Mouse (Mus musculus) ES-Bruce4 (cell line): Measurements from ENCODE around the gene Hspa1b. TPM values are rescaled to one million over a fixed set of nuclear protein-coding genes. Genes with fewer than 3 reads are reported as not detected.
"Not testable (repeated sequence)": the region's sequence is repeated elsewhere in the genome, so short reads cannot be mapped to it uniquely, and the experiment has no call there.

Experiments used
- H3K27ac ChIP-seq: 2 replicates; pipeline ENCODE4 v1.5.1; 2012; ENCODE audit warnings: low read length, inconsistent platforms; ENCODE audit not compliant: insufficient read depth
- H3K27me3 ChIP-seq: 2 replicates; pipeline ENCODE4 v1.6.1; 2012; ENCODE audit warnings: mild to moderate bottlenecking, low read length, inconsistent platforms; ENCODE audit not compliant: control insufficient read depth, poor library complexity, insufficient read depth, severe bottlenecking
- H3K36me3 ChIP-seq: 2 replicates; pipeline ENCODE4 v1.6.1; 2012; ENCODE audit warnings: inconsistent platforms, mild to moderate bottlenecking, low read length, moderate library complexity; ENCODE audit not compliant: control insufficient read depth, poor library complexity, insufficient read depth, severe bottlenecking
- H3K4me1 ChIP-seq: one replicate; pipeline ENCODE4 v1.8.1; 2011; ENCODE audit warnings: low read length; ENCODE audit not compliant: control insufficient read depth, insufficient read depth
- H3K4me3 ChIP-seq: 2 replicates; pipeline ENCODE4 v1.5.1; 2011; ENCODE audit warnings: low read depth, mild to moderate bottlenecking, low read length
- H3K9ac ChIP-seq: 2 replicates; pipeline ENCODE4 v1.6.1; 2012; ENCODE audit warnings: low read depth, mild to moderate bottlenecking, inconsistent platforms; ENCODE audit not compliant: poor library complexity, severe bottlenecking
- H3K9me3 ChIP-seq: replicated peaks from 2 replicates; pipeline ENCODE4 v1.6.1; 2012; ENCODE audit warnings: mild to moderate bottlenecking, low read length, inconsistent platforms; ENCODE audit not compliant: control insufficient read depth, poor library complexity, insufficient read depth, severe bottlenecking
- CTCF ChIP-seq: IDR thresholded peaks from one replicate; pipeline ENCODE4 v1.8.1; 2011; ENCODE audit warnings: low read depth, low read length
- EP300 ChIP-seq: IDR thresholded peaks from 2 replicates; pipeline ENCODE4 v1.6.1; 2011; ENCODE audit warnings: low read depth, low read length; ENCODE audit not compliant: insufficient read depth
- POLR2A ChIP-seq: IDR thresholded peaks from one replicate; pipeline ENCODE4 v1.8.1; 2011; ENCODE audit warnings: low read length; ENCODE audit not compliant: insufficient read depth
- polyA plus RNA-seq: library from polyadenylated mRNA; stranded (reverse); fragments of >200 nt; gene quantifications from 2 replicates; pipeline ENCODE4 v1.2.4, GENCODE M21; 2011; ENCODE audit warnings: low read depth; ENCODE audit not compliant: missing spikeins, insufficient read depth, insufficient read length

Gene Hspa1b
- polyA plus RNA-seq, 1 experiment: 3.0 TPM

GRCm38 (mm10) chr17:34964640-34965049, 5.6 kb upstream of the Hspa1b start:
- Histone ChIP-seq H3K27ac (peak overlapping the region; percentile 81), H3K36me3 (no peaks in the 10 kb centered on the region), H3K9me3 (no peaks in the 10 kb centered on the region), H3K27me3 (0 out of 2 replicates have a peak, but pooled peaks cover 2% of the 10 kb centered on the region), H3K4me1 (peaks cover 5% of the 10 kb centered on the region), H3K9ac (no peak overlapping the region), H3K4me3 (no peak overlapping the region)
- TF ChIP-seq CTCF: no peak
- TF ChIP-seq EP300: 0 out of 2 replicates have a peak, but pooled peaks have one; percentile 38

DNA sequence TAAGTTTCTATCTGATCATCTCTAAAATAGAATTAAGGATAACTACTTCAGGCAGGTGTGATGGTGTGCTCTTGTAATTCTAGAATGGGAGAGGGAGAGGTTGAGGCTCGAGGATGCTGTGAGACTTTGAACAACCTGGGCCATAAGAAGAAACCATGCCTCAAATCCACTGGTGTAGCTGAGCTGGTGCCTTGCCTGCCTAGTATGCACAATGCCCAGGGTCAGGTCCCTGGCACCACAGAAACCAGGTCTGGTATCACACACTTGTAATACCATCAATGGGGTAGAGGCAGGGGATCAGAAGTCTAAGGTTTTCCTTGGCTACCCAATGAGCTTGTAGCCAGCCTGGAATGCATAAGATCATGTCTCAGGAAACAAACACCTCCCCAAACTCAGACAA, 3.8 kb upstream of the Hspa1b start:
- Histone ChIP-seq H3K27ac (no peak overlapping the region), H3K27me3 (no peaks in the 10 kb centered on the region), H3K4me3 (no peak overlapping the region), H3K4me1 (peaks cover 5% of the 10 kb centered on the region), H3K9me3 (no peaks in the 10 kb centered on the region), H3K36me3 (no peaks in the 10 kb centered on the region), H3K9ac (no peak overlapping the region)
- no peak for TF ChIP-seq POLR2A
- TF ChIP-seq EP300: no peak
- TF ChIP-seq CTCF: no peak

DNA sequence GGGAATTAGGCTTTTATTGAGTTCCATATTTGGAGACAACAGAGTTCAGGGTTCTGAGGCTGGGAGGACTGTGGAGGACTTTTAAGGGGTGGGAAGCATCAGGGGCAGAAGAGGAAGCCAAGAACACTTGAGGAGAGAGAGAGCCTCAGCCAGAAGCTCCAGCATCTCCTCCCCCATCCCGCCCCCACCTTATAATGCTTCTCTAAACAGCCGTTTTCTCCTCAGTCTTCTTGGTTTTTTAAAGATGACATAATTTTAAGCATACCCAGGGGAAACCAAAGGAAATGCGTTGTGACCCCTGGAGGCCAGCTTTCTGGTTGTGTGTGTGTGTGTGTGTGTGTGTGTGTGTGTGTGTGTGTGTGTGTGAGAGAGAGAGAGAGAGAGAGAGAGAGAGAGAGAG, 3.1 kb upstream of the Hspa1b start:
- Histone ChIP-seq H3K27me3 (no peaks in the 10 kb centered on the region), H3K9me3 (no peaks in the 10 kb centered on the region), H3K4me1 (peaks cover 5% of the 10 kb centered on the region), H3K9ac (no peak overlapping the region), H3K27ac (no peak overlapping the region), H3K4me3 (no peak overlapping the region), H3K36me3 (no peaks in the 10 kb centered on the region)
- TF ChIP-seq CTCF (no peak), EP300 (no peak), POLR2A (no peak)

GRCm38 (mm10) chr17:34960702-34961493, 1.9 kb upstream of the Hspa1b start:
- no peak overlapping the region for H3K27ac ChIP-seq
- peaks cover 5% of the 10 kb centered on the region for H3K4me1 ChIP-seq
- no peak overlapping the region for H3K9ac ChIP-seq
- no peak for TF ChIP-seq CTCF
- no peak for TF ChIP-seq EP300
- no peak for TF ChIP-seq POLR2A
- no peaks in the 10 kb centered on the region for H3K27me3 ChIP-seq
- H3K36me3 ChIP-seq: no peaks in the 10 kb centered on the region
- H3K4me3 ChIP-seq: no peak overlapping the region
- H3K9me3 ChIP-seq: no peaks in the 10 kb centered on the region

GRCm38 (mm10) chr17:34959881-34960515, 960 bp upstream of the Hspa1b start:
- Histone ChIP-seq H3K27me3 (no peaks in the 10 kb centered on the region), H3K27ac (no peak overlapping the region; the same call in 1 of the 2 replicates), H3K36me3 (no peaks in the 10 kb centered on the region), H3K9ac (peak overlapping the region; percentile 69), H3K9me3 (no peaks in the 10 kb centered on the region), H3K4me3 (peak overlapping the region; percentile 55), H3K4me1 (peaks cover 2% of the 10 kb centered on the region)
- TF ChIP-seq CTCF: no peak
- TF ChIP-seq POLR2A: no peak
- TF ChIP-seq EP300: no peak

GRCm38 (mm10) chr17:34958734-34959129, 306 bp downstream of the Hspa1b start:
- H3K27me3 ChIP-seq, H3K9ac ChIP-seq, H3K27ac ChIP-seq, H3K9me3 ChIP-seq, H3K36me3 ChIP-seq, H3K4me1 ChIP-seq: not testable (repeated sequence)
- peak overlapping the region; percentile 66 for H3K4me3 ChIP-seq

- not testable (repeated sequence) for H3K4me1 ChIP-seq, H3K27me3 ChIP-seq, H3K9ac ChIP-seq, H3K4me3 ChIP-seq, H3K27ac ChIP-seq, H3K36me3 ChIP-seq, H3K9me3 ChIP-seq
Measured at GRCm38 (mm10) chr17:34957966-34958365, 1.1 kb downstream of the Hspa1b start.

DNA sequence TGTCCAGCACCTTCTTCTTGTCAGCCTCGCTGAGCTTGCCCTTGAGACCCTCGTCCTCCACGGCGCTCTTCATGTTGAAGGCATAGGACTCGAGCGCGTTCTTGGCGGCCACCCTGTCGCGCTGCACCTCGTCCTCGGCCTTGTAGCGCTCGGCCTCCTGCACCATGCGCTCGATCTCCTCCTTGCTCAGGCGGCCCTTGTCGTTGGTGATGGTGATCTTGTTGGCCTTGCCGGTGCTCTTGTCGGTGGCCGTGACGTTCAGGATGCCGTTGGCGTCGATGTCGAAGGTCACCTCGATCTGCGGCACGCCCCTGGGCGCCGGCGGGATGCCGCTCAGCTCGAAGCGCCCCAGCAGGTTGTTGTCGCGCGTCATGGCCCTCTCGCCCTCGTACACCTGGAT, 1.7 kb downstream of the Hspa1b start:
- not testable (repeated sequence) for H3K27ac ChIP-seq, H3K27me3 ChIP-seq, H3K9ac ChIP-seq, H3K9me3 ChIP-seq, H3K4me1 ChIP-seq, H3K36me3 ChIP-seq
- peak overlapping the region; percentile 4; the same call in 1 of the 2 replicates for H3K4me3 ChIP-seq
